9 mouse cellular contexts compared by ENCODE assay signal in genomic region chr10:39506831-39507230, GRCm38 (mm10).
DNase-seq lines count a peak whose midpoint lies in the region; ATAC-seq lines count a peak whose summit lies in the region.
"Had no signal": no experiment of that assay in that cellular context is flagged by ENCODE, and none has a peak within 500 bp of the region (broad histone marks: within the 10 kb centered on the region; RNA-seq: fewer than 3 reads in every experiment).

No protein-coding gene starts in this region.

- no peaks in the 10 kb centered on the region for H3K9me3 ChIP-seq in limb, embryonic 15.5 days
- H3K9me3 ChIP-seq in limb, embryonic 10.5 days (replicated peaks) = no peaks in the 10 kb centered on the region
- no peaks in the 10 kb centered on the region for H3K9me3 ChIP-seq in midbrain, embryonic 15.5 days
- H3K9me3 ChIP-seq: embryonic facial prominence, embryonic 13.5 days had no signal

- WGBS in limb, embryonic 15.5 days = 73% methylated on average over 7 of the region's 7 CpGs
- 83% methylated on average over 7 of the region's 7 CpGs for WGBS in limb, embryonic 10.5 days
- 82% methylated on average over 7 of the region's 7 CpGs for WGBS in midbrain, embryonic 15.5 days

- no peak overlapping the region for H3K4me3 ChIP-seq in limb, embryonic 15.5 days
- H3K4me3 ChIP-seq in limb, embryonic 10.5 days = no peak overlapping the region
- no peak overlapping the region for H3K4me3 ChIP-seq in midbrain, embryonic 15.5 days
- H3K4me3 ChIP-seq: embryonic facial prominence, embryonic 13.5 days had no signal

- peaks cover 60% of the 10 kb centered on the region for H3K4me1 ChIP-seq in limb, embryonic 15.5 days
- peaks cover 64% of the 10 kb centered on the region for H3K4me1 ChIP-seq in limb, embryonic 10.5 days
- peaks cover 60% of the 10 kb centered on the region for H3K4me1 ChIP-seq in midbrain, embryonic 15.5 days

- H3K36me3 ChIP-seq in limb, embryonic 15.5 days = no peaks in the 10 kb centered on the region
- no peaks in the 10 kb centered on the region for H3K36me3 ChIP-seq in limb, embryonic 10.5 days
- H3K36me3 ChIP-seq in midbrain, embryonic 15.5 days (replicated peaks) = no peaks in the 10 kb centered on the region
- H3K36me3 ChIP-seq: embryonic facial prominence, embryonic 13.5 days had no signal

- H3K4me2 ChIP-seq in limb, embryonic 15.5 days = no peak overlapping the region
- no peak overlapping the region for H3K4me2 ChIP-seq in midbrain, embryonic 15.5 days
- H3K4me2 ChIP-seq: embryonic facial prominence, embryonic 13.5 days had no signal

- H3K9ac ChIP-seq in limb, embryonic 15.5 days = no peak overlapping the region
- no peak overlapping the region for H3K9ac ChIP-seq in midbrain, embryonic 15.5 days
- H3K9ac ChIP-seq: embryonic facial prominence, embryonic 13.5 days had no signal

- peak; percentile 56; the same call in 1 of the 2 replicates for ATAC-seq in limb, embryonic 15.5 days (ENCODE audit: insufficient number of reproducible peaks, low FRiP score, low TSS enrichment, low read depth)
- peak; percentile 61 for ATAC-seq in cerebellum, adult (ENCODE audit: insufficient number of reproducible peaks, low FRiP score, low TSS enrichment)
- no peak for ATAC-seq in midbrain, embryonic 15.5 days (replicated peaks)

- intact Hi-C loops in heart, postnatal 10 days (cut with DNase I) = no loop called here

- no peaks in the 10 kb centered on the region for H3K27me3 ChIP-seq in limb, embryonic 15.5 days
- H3K27me3 ChIP-seq in limb, embryonic 10.5 days (ENCODE audit: low read depth, poor library complexity, severe bottlenecking) = no peaks in the 10 kb centered on the region
- no peaks in the 10 kb centered on the region for H3K27me3 ChIP-seq in midbrain, embryonic 15.5 days (replicated peaks)
- H3K27me3 ChIP-seq: embryonic facial prominence, embryonic 13.5 days had no signal

- no peak overlapping the region for H3K27ac ChIP-seq in limb, embryonic 15.5 days
- no peak overlapping the region for H3K27ac ChIP-seq in limb, embryonic 10.5 days
- peak overlapping the region; percentile 55; the same call in 1 of the 2 replicates for H3K27ac ChIP-seq in midbrain, embryonic 15.5 days
- H3K27ac ChIP-seq: embryonic facial prominence, embryonic 13.5 days had no signal

- no peak for DNase-seq in limb, embryonic 10.5 days (ENCODE audit: low spot score)
- DNase-seq in heart, postnatal 10 days = peak; percentile 53 to 54
- no peak for DNase-seq in thymus, adult 18-20 months
- no peak for DNase-seq in frontal cortex, postnatal 10 days (ENCODE audit: low spot score in 2 of 2)
- DNase-seq in embryo, embryonic 9.5 days (ENCODE audit: extremely low spot score) = no peak

Comparison
In these comparisons a context has a peak if more than half of its experiments do, and no peak if none do; other contexts are left out.
1. DNase-seq: peak in heart, postnatal 10 days (2 of 2); none in limb, embryonic 10.5 days (single experiment), thymus, adult 18-20 months (0 of 2), frontal cortex, postnatal 10 days (0 of 2) and embryo, embryonic 9.5 days (single experiment).